Mouse (Mus musculus) ES-Bruce4 (cell line): ENCODE measurements around the gene Tex37. TPM values are rescaled to one million over a fixed set of nuclear protein-coding genes. Genes with fewer than 3 reads are reported as not detected.

Experiments used
- H3K27ac ChIP-seq: 2 replicates; pipeline ENCODE4 v1.5.1; 2012; ENCODE audit warnings: low read length, inconsistent platforms; ENCODE audit not compliant: insufficient read depth
- H3K27me3 ChIP-seq: 2 replicates; pipeline ENCODE4 v1.6.1; 2012; ENCODE audit warnings: mild to moderate bottlenecking, low read length, inconsistent platforms; ENCODE audit not compliant: control insufficient read depth, poor library complexity, insufficient read depth, severe bottlenecking
- H3K36me3 ChIP-seq: 2 replicates; pipeline ENCODE4 v1.6.1; 2012; ENCODE audit warnings: inconsistent platforms, mild to moderate bottlenecking, low read length, moderate library complexity; ENCODE audit not compliant: control insufficient read depth, poor library complexity, insufficient read depth, severe bottlenecking
- H3K4me1 ChIP-seq: one replicate; pipeline ENCODE4 v1.8.1; 2011; ENCODE audit warnings: low read length; ENCODE audit not compliant: control insufficient read depth, insufficient read depth
- H3K4me3 ChIP-seq: 2 replicates; pipeline ENCODE4 v1.5.1; 2011; ENCODE audit warnings: low read depth, mild to moderate bottlenecking, low read length
- H3K9ac ChIP-seq: 2 replicates; pipeline ENCODE4 v1.6.1; 2012; ENCODE audit warnings: low read depth, mild to moderate bottlenecking, inconsistent platforms; ENCODE audit not compliant: poor library complexity, severe bottlenecking
- H3K9me3 ChIP-seq: replicated peaks from 2 replicates; pipeline ENCODE4 v1.6.1; 2012; ENCODE audit warnings: mild to moderate bottlenecking, low read length, inconsistent platforms; ENCODE audit not compliant: control insufficient read depth, poor library complexity, insufficient read depth, severe bottlenecking
- CTCF ChIP-seq: IDR thresholded peaks from one replicate; pipeline ENCODE4 v1.8.1; 2011; ENCODE audit warnings: low read depth, low read length
- EP300 ChIP-seq: IDR thresholded peaks from 2 replicates; pipeline ENCODE4 v1.6.1; 2011; ENCODE audit warnings: low read depth, low read length; ENCODE audit not compliant: insufficient read depth
- POLR2A ChIP-seq: IDR thresholded peaks from one replicate; pipeline ENCODE4 v1.8.1; 2011; ENCODE audit warnings: low read length; ENCODE audit not compliant: insufficient read depth
- polyA plus RNA-seq: library from polyadenylated mRNA; stranded (reverse); fragments of >200 nt; gene quantifications from 2 replicates; pipeline ENCODE4 v1.2.4, GENCODE M21; 2011; ENCODE audit warnings: low read depth; ENCODE audit not compliant: missing spikeins, insufficient read depth, insufficient read length

Tex37 gene
- polyA plus RNA-seq, 1 experiment, result not detected

DNA sequence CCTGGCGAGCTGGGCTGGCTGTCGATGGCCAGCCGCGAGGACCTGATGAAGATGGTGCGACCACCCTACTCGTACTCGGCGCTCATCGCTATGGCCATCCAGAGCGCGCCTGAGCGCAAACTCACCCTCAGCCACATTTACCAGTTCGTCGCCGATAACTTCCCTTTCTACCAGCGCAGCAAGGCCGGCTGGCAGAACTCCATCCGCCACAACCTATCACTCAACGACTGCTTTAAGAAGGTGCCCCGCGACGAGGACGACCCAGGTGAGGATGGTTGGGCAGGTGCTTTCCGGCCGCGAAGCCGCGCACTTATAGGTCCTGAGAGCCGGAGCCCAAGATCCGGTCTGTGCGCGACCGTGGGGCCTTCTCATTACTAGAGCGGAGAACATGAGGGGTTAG, 38.2 kb upstream of the Tex37 start:
- no peak for TF ChIP-seq CTCF
- no peak for TF ChIP-seq POLR2A
- TF ChIP-seq EP300, result no peak
- peaks cover 16% of the 10 kb centered on the region for H3K27me3 ChIP-seq
- no peaks in the 10 kb centered on the region for H3K9me3 ChIP-seq
- H3K9ac ChIP-seq, result peak overlapping the region; percentile 53
- peak overlapping the region; percentile 56 for H3K4me3 ChIP-seq
- peaks cover 6% of the 10 kb centered on the region; the same call in 1 of the 2 replicates for H3K36me3 ChIP-seq
- H3K4me1 ChIP-seq, result no peaks in the 10 kb centered on the region
- H3K27ac ChIP-seq, result no peak overlapping the region

DNA sequence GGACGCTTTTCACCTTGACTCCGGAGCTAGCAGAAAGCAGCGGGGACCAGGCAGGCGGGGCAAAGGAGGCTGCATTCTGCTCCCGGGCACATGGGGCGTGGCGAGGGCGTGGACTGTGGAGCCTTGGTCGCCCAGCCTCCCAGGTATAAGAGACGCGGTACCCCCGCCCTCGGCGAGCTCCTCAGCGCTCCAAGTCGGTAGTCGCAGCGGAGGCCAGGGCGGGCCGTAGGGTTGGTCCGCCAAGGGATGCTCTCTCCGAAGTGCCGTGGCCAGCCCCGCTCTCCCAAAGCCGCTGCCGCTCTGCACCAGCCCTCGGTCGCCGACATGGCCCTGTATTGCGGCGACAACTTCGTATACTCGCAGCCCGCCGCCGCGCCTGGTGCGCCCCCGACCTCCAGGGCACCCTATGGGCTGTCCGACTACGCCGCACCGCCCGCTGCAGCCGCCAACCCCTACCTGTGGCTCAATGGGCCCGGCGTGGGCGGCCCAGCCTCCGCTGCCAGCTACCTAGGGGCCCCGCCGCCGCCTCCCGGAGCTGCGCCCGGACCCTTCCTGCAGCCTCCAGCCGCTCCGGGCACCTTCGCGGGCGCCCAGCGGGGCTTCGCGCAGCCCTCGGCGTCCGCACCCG, 37.7 kb upstream of the Tex37 start, which contains the start of gene Foxi3:
Foxi3 (plus strand) TSS at position 247 of the 628 bp plus-strand sequence.
- H3K27ac ChIP-seq, result no peak within 1 kb of the TSS
- TF ChIP-seq EP300 (peak; percentile 73; the same call in 1 of the 2 replicates), POLR2A (peak; percentile 41), CTCF (no peak)
- peak within 1 kb of the TSS; percentile 56 for H3K4me3 ChIP-seq
- H3K27me3 ChIP-seq, result peaks cover 16% of the 10 kb centered on the region
- H3K4me1 ChIP-seq, result no peaks in the 10 kb centered on the region
- H3K9ac ChIP-seq, result peak within 1 kb of the TSS; percentile 53
- no peaks in the 10 kb centered on the region for H3K9me3 ChIP-seq
- peaks cover 5% of the 10 kb centered on the region; the same call in 1 of the 2 replicates for H3K36me3 ChIP-seq

DNA sequence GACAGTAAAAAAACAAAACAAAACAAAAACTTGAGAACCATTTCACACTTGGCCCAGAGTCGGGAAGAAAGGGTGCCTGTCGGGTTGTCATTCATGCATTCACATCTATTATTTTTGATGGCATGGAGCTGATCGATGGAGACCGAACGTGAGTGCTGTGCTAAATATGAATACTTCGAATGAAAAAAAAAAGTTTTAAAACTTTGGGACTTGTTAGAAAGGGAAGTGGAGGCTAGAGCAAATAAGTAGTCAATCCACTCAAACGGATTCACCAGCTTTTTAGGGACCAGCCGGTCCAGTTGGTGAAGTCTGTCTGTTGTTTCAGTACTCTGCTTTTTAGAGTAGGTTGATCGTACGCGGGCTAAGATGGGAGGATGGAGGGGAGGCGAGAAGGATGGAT, 37.1 kb upstream of the Tex37 start:
- H3K9ac ChIP-seq, result no peak overlapping the region

DNA sequence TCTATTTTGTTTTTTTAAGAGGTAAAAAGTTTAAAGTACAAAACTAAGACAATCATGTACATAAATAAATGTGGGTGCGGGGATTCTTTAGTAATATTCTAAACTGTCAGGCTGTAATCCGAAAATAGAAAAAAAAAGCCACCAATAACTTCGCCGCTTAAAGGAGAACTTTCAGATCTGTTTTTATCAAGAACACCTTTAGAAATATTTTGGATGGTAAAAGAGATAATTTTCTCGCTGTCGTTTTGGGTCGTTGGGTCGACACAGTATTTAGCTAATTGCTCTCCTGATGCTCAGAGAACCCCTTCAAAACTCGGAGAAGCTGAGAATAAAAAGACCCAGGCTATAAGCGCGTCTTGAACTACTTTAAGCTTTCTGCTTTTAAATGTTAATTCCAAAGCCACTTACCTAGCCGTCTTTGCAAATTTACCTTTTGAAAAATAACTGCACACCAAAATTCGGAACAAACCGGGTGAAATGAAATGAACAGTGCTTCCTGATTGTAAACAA, 36.6 kb upstream of the Tex37 start:
- H3K36me3 ChIP-seq, result no peaks in the 10 kb centered on the region
- H3K27me3 ChIP-seq, result peaks cover 16% of the 10 kb centered on the region
- TF ChIP-seq POLR2A, result no peak
- TF ChIP-seq EP300, result no peak
- no peak for TF ChIP-seq CTCF

More for the DNA sequence above, 37.1 kb upstream of the Tex37 start:
- Histone ChIP-seq H3K9me3 (no peaks in the 10 kb centered on the region), H3K4me3 (peak overlapping the region; percentile 56), H3K27ac (no peak overlapping the region), H3K36me3 (no peaks in the 10 kb centered on the region), H3K27me3 (peaks cover 16% of the 10 kb centered on the region), H3K4me1 (no peaks in the 10 kb centered on the region)
- TF ChIP-seq CTCF, result no peak

DNA sequence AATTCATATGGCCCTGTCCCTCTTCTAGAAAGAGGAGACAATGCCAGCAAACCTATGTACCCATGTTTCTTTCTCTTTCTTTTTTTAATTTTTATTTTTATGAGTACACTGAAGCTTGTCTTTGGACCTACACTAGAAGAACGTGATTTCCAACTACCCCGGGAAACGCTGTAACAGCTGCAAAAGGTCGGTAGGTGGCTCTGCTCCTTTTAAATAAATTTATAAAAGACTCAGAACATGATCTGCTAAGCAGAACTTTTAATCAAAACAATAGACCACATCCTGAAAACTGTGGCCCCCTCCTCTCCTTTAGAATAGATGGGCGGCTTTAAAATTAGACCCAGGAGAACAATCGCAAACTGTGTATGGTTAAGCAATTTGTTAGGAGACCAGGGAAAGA, 35.3 kb upstream of the Tex37 start:
- TF ChIP-seq CTCF (no peak), EP300 (no peak)
- no peaks in the 10 kb centered on the region for H3K9me3 ChIP-seq

More for the DNA sequence above, 36.6 kb upstream of the Tex37 start:
- no peak overlapping the region for H3K27ac ChIP-seq
- no peaks in the 10 kb centered on the region for H3K9me3 ChIP-seq
- no peaks in the 10 kb centered on the region for H3K4me1 ChIP-seq
- H3K9ac ChIP-seq, result no peak overlapping the region
- H3K4me3 ChIP-seq, result no peak overlapping the region

DNA sequence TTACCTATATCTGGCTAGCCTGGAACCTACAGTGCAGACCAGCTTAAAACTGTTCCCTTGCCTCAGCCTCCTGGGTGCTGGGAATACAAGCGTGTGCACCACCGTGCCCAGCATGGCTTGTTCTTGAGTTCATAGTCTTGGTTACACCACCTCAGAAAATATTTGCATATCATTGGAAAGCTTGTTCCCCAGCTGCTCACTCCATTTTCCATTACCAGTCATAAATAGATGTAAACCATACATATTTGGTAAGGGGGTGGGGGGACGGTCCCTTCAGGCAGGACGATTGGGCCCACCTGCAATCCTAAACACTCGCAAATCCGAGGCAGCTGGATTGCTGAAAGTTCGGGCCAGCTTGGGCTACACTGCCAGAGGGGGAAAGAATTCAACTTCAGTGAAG, 34.5 kb upstream of the Tex37 start:
- Histone ChIP-seq H3K27me3 (peaks cover 18% of the 10 kb centered on the region), H3K9me3 (no peaks in the 10 kb centered on the region), H3K27ac (no peak overlapping the region), H3K4me1 (no peaks in the 10 kb centered on the region), H3K4me3 (no peak overlapping the region), H3K36me3 (no peaks in the 10 kb centered on the region), H3K9ac (no peak overlapping the region)
- TF ChIP-seq EP300, result no peak
- TF ChIP-seq CTCF, result no peak
- no peak for TF ChIP-seq POLR2A

More for the DNA sequence above, 35.3 kb upstream of the Tex37 start:
- no peak overlapping the region for H3K4me3 ChIP-seq
- H3K27ac ChIP-seq, result no peak overlapping the region
- no peak overlapping the region for H3K9ac ChIP-seq
- no peaks in the 10 kb centered on the region for H3K4me1 ChIP-seq
- H3K27me3 ChIP-seq, result peaks cover 16% of the 10 kb centered on the region
- H3K36me3 ChIP-seq, result no peaks in the 10 kb centered on the region
